Mouse (Mus musculus) lung, postnatal 0 days (tissue): ENCODE data around the gene Col23a1.

ENCODE experiments used
- CTCF ChIP-seq: IDR thresholded peaks from 2 replicates; pipeline ENCODE4 v1.5.1; 2016; ENCODE audit warnings: antibody characterized with exemption, mild to moderate bottlenecking
- EP300 ChIP-seq: IDR thresholded peaks from 2 replicates; pipeline ENCODE4 v1.6.1; 2016; ENCODE audit warnings: antibody characterized with exemption, mild to moderate bottlenecking, control low read depth

DNA sequence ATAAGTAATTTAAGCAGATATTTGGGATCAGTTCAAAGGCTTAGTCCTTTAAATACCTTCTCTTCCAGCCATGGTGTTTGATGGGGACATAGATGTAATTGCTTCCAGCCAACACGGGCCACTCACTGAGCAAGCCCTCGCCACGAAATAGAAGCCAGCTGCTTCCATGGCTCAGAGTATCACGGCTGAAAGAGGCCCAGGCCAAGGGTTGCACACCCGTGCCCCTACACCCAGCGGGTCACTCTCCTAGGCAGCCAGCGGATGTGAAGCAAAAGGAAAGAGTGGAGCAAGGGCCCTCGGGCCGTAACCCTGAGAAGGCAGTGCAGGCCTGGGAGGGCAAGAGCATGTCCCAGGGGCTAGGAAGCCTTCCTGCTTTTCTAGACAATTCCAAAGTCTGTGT is 252.7 kb downstream of the Col23a1 start:
- TF ChIP-seq EP300 (no peak), CTCF (no peak)
